Mouse (Mus musculus) hematopoietic stem cell, adult 5-6 weeks (primary cell): ENCODE results near the gene Btbd35f6. TPM values are rescaled to one million over a fixed set of nuclear protein-coding genes. Genes with fewer than 3 reads are reported as not detected.
"Not testable (repeated sequence)": the region's sequence is repeated elsewhere in the genome, so short reads cannot be mapped to it uniquely, and the experiment has no call there.

Experiments used
- ATAC-seq, 2 experiments: fragments of 125-278 bp in 1 of 2; replicated peaks in 1 of 2; 2 replicates each; pipeline ENCODE4 v1.8.0; 2016 to 2017; ENCODE audit warnings: inconsistent platforms in 2 of 2, mild to moderate bottlenecking in 2 of 2, moderate number of reproducible peaks in 2 of 2, low read depth in 1 of 2, moderate TSS enrichment in 1 of 2; ENCODE audit not compliant: low FRiP score in 2 of 2, poor library complexity in 2 of 2, severe bottlenecking in 2 of 2, insufficient read depth in 1 of 2, low TSS enrichment in 1 of 2
- total RNA-seq: library from RNA; stranded (forward); fragments of 172-1452, 232-1000 nt; gene quantifications from 2 replicates; pipeline ENCODE4 v1.2.3, GENCODE M21; 2017

The Btbd35f6 gene
- not detected in 2 replicates for total RNA-seq

DNA sequence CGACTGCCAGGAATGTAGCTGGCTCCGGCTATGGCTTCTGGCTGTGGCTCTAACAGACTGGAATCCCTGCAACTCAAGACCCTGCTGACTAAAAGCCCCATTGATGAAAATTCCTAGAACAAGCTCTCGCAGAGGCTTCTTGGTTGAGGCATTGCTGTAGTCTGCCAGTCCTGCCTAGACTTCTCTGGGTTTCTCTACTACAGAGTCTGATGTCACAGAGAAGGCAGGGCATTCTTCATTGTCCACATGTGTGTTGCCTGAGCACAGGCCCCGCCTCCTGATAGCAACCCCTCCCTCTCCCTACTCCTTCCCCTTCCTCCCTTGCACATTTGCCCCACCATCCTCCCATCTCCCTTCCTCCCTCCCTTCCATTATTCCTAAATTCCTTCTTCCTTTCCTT lies at the start of gene Btbd35f6:
Btbd35f6 (minus strand) TSS at position 101 of the 400 bp plus-strand sequence.
- not testable (repeated sequence) for ATAC-seq

DNA sequence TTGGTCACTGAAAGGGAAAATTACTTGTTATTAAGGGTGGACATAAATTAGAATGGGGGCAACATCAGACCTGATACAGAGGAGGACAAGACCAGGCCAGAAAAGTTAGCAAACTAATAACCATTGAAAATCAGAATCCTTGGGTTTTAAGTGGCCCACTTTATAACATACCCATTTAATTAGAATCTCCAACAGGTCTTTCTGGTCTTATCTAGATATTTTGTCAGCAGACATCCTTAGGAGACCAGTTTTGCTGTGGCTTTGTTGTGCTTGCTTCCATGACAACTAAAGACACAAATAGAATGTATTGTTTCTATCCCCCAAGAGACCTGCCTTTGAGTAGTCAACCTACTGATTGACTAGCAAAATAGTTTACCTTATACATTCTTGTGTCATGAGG lies 30.4 kb upstream of the Btbd35f6 start, which contains the start of gene Gm21870:
Gm21870 (minus strand) TSS at position 101 of the 400 bp plus-strand sequence.
- not testable (repeated sequence) for ATAC-seq

DNA sequence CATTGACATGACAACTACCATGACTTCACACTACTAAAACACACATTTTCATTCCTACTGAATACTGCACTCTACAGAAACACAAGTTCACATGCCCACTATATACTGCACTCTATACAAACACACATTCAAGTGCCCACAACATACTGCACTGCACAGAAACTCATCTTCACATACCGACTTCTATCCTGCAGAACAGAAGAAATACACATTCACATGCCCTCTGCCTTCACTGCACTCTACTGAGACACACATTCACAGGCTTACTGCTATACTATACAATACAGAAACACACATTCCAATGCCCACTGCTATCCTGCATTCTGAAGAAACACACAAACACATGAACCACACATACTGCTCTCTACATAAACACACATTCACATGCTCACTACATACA lies 26.1 kb downstream of the Btbd35f6 start:
- ATAC-seq = not testable (repeated sequence)

DNA sequence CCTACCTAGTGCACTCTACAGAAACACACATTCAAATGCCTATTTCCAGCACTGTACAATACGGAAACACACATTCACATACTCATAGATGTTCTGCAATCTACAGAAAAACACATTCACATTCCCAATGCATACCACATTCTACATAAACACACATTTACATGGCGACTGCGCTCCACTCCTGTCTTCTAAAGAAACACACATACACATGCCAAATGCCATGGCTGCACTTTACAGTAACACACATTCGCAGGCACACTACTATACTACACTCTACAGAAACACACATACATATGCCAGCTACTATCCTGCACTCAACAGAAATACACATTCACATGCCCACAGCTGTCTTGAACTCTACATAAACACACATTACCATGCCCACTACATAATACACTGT lies 28.1 kb downstream of the Btbd35f6 start:
- ATAC-seq = not testable (repeated sequence)

DNA sequence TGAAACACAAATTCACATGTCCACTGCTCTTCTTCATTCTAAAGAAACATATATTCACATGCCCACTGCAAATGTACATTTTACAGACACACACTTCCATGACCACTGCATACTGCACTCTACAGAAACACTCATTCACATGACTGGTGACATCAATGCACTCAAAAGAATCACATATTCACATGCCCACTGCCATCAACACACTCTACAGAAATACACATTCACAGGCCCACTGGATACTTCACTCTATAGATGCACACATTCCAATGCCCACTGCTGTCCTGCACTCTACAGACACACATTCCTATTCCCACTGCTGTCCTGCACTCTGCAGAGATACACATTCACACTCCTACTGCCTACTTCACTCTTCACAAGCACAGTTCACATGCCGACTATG lies 30.0 kb downstream of the Btbd35f6 start:
- ATAC-seq = not testable (repeated sequence)

DNA sequence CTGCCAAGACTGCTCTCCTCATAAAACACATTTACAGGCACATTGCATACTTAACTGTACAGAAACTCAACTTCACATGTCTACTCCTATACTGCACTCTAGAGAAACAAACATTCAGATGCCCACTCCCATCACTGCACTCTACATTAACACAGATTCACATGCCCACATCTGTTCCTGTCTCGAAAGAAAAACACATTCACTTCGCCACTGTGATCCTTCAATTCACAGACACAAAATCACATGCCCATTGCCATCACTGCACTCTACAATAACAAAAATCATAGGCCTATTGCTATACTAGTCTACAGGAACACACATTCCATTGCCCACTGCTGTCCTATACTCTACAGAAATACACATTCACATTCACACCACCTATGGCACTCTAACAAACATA lies 30.9 kb downstream of the Btbd35f6 start:
- ATAC-seq = not testable (repeated sequence)

Other genes with a start within 250 kb of the Btbd35f6 start
- not detected in 2 replicates for gene Gm21870, start 30.3 kb upstream of the Btbd35f6 start, total RNA-seq
- gene Btbd35f9, start 205.0 kb upstream of the Btbd35f6 start, total RNA-seq = not detected in 2 replicates